Mouse (Mus musculus): ENCODE measurements at regions not wholly inside any gene's neighbourhood (a gene's known extent, or its start where the extent isn't known, plus 50 kb on each side); places are given as distances from the start of the nearest gene placed in this dataset.

GRCm38 (mm10) chr11:114322627-114323026, 255.8 kb upstream of the Sdk2 start:
- DNase-seq (ENCODE audit: low read depth): no peak

- DNase-seq (ENCODE audit: low read depth): no peak
These were observed 255.1 kb upstream of the Sdk2 start for GRCm38 (mm10) chr11:114321974-114322373.

- no peak for DNase-seq (ENCODE audit: low read depth)
These were observed 254.7 kb upstream of the Sdk2 start for GRCm38 (mm10) chr11:114321527-114321926.

GRCm38 (mm10) chr11:114315274-114315673, 248.4 kb upstream of the Sdk2 start:
- no peak for DNase-seq (ENCODE audit: low read depth)

GRCm38 (mm10) chr11:114313652-114314051, 246.8 kb upstream of the Sdk2 start:
- DNase-seq (ENCODE audit: low read depth): no peak

- no peak for DNase-seq (ENCODE audit: low read depth)
These were observed 244.8 kb upstream of the Sdk2 start for GRCm38 (mm10) chr11:114311640-114312039.

GRCm38 (mm10) chr11:114303636-114304354, 236.9 kb upstream of the Sdk2 start:
- DNase-seq (ENCODE audit: low read depth): no peak

- no peak for DNase-seq (ENCODE audit: low read depth)
These were observed 233.9 kb upstream of the Sdk2 start for GRCm38 (mm10) chr11:114300611-114301319.

GRCm38 (mm10) chr11:114296816-114297334, 230.0 kb upstream of the Sdk2 start:
- no peak for DNase-seq (ENCODE audit: low read depth)

GRCm38 (mm10) chr11:114294511-114295250, 227.8 kb upstream of the Sdk2 start:
- no peak for DNase-seq (ENCODE audit: low read depth)

- DNase-seq (ENCODE audit: low read depth): no peak
These were observed 224.4 kb upstream of the Sdk2 start for GRCm38 (mm10) chr11:114291258-114291657.

- no peak for DNase-seq (ENCODE audit: low read depth)
These were observed 223.1 kb upstream of the Sdk2 start for GRCm38 (mm10) chr11:114289946-114290345.

GRCm38 (mm10) chr11:114284820-114285666, 218.2 kb upstream of the Sdk2 start:
- DNase-seq (ENCODE audit: low read depth): no peak

GRCm38 (mm10) chr11:114283208-114283607, 216.4 kb upstream of the Sdk2 start:
- DNase-seq (ENCODE audit: low read depth): no peak

- no peak for DNase-seq (ENCODE audit: low read depth)
These were observed 215.7 kb upstream of the Sdk2 start for GRCm38 (mm10) chr11:114282566-114282965.

- DNase-seq (ENCODE audit: low read depth): no peak
These were observed 215.0 kb upstream of the Sdk2 start for GRCm38 (mm10) chr11:114281846-114282245.

- no peak for DNase-seq (ENCODE audit: low read depth)
These were observed 214.3 kb upstream of the Sdk2 start for GRCm38 (mm10) chr11:114281041-114281695.

GRCm38 (mm10) chr11:114277513-114278304, 210.9 kb upstream of the Sdk2 start:
- DNase-seq (ENCODE audit: low read depth): no peak

- DNase-seq (ENCODE audit: low read depth): no peak
These were observed 203.7 kb upstream of the Sdk2 start for GRCm38 (mm10) chr11:114270358-114271072.

GRCm38 (mm10) chr11:114261959-114262358, 195.1 kb upstream of the Sdk2 start:
- no peak for DNase-seq (ENCODE audit: low read depth)

Data from fibroblast of lung, adult 2 months (primary cell).